Mouse (Mus musculus): ENCODE data around the gene Cox7c. TPM values are rescaled to one million over a fixed set of nuclear protein-coding genes. Genes with fewer than 3 reads are reported as not detected.
"Not testable (repeated sequence)": the region's sequence is repeated elsewhere in the genome, so short reads cannot be mapped to it uniquely, and the experiment has no call there.

The Cox7c gene
- polyA plus RNA-seq (2015; fragmentation: Nextera tagmentation; extraction: Ambion mirVana), result 1,544 and 1,589 TPM in 2 replicates

DNA sequence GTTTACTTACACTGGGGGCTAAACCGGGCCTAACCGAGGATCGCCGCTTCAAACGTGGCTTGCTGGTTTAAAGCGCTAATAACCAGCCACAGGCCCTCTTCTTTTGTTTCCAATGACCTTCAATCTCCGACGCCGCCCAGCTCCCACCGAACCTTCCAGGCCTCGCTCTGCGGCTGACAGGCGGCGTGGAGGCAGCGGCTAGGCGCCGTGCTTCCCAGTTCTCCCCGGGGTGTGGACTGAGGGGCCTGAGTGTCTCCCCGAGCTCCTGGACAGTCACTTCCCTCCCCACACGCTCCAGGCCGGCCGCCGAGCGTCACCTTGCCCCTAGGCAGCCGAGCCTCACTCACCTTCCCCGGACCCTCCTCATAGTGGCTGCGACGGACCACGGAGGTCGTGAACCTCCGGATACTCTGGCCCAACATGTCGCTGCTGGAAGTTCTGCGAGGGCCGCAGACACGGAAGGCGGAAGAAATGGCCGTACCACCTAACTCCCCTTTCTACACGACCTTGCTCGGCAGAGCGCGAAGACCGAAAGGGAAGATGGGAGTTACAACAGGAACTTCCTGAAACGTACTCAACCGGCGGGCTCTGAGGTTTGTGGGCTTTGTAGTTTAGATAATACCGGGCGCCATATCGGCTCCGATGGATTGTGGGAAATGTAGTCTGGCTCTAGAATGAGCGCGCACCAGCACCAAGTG lies at the start of gene Cox7c:
Gene Cox7c, minus strand, starts transcription at position 651 of the 698 bp plus-strand sequence.
- under 1% methylated on average over 51 of the region's 51 CpGs for WGBS
- H3K4me2 ChIP-seq (replicated peaks; ENCODE audit: low read depth), result peak within 1 kb of the TSS; percentile 56
- H3K9ac ChIP-seq (ENCODE audit: low read depth, low read length), result peak within 1 kb of the TSS; percentile 94
- H3K27ac ChIP-seq (ENCODE audit: low read depth, low read length), result peak within 1 kb of the TSS; percentile 83
- no peaks in the 10 kb centered on the region for H3K9me3 ChIP-seq (ENCODE audit: control insufficient read depth)
- peak within 1 kb of the TSS; percentile 73 for H3K4me3 ChIP-seq (ENCODE audit: low read depth, low read length)
- no peaks in the 10 kb centered on the region for H3K27me3 ChIP-seq (replicated peaks; ENCODE audit: control insufficient read depth, insufficient read depth, low read length)
- H3K4me1 ChIP-seq (replicated peaks; ENCODE audit: control insufficient read depth, insufficient read depth, low read length), result no peaks in the 10 kb centered on the region
- no peaks in the 10 kb centered on the region for H3K36me3 ChIP-seq (ENCODE audit: control insufficient read depth, insufficient read depth)
- ATAC-seq, result peak; percentile 99
- TF ChIP-seq CTCF (IDR thresholded peaks at IDR 0.05; ENCODE audit: low read depth), result no peak

- WGBS, result 8% methylated on average over 3 of the region's 3 CpGs
- Histone ChIP-seq H3K27ac (ENCODE audit: low read depth, low read length) (no peak overlapping the region), H3K36me3 (ENCODE audit: control insufficient read depth, insufficient read depth) (no peaks in the 10 kb centered on the region), H3K27me3 (replicated peaks; ENCODE audit: control insufficient read depth, insufficient read depth, low read length) (no peaks in the 10 kb centered on the region), H3K9me3 (ENCODE audit: control insufficient read depth) (no peaks in the 10 kb centered on the region), H3K4me3 (ENCODE audit: low read depth, low read length) (no peak overlapping the region), H3K4me2 (replicated peaks; ENCODE audit: low read depth) (no peak overlapping the region), H3K9ac (ENCODE audit: low read depth, low read length) (no peak overlapping the region), H3K4me1 (replicated peaks; ENCODE audit: control insufficient read depth, insufficient read depth, low read length) (no peaks in the 10 kb centered on the region)
- ATAC-seq, result peak; percentile 68
- TF ChIP-seq CTCF (IDR thresholded peaks at IDR 0.05; ENCODE audit: low read depth), result no peak
These were observed 21.5 kb upstream of the Cox7c start for GRCm38 (mm10) chr13:86068011-86068724.

DNA sequence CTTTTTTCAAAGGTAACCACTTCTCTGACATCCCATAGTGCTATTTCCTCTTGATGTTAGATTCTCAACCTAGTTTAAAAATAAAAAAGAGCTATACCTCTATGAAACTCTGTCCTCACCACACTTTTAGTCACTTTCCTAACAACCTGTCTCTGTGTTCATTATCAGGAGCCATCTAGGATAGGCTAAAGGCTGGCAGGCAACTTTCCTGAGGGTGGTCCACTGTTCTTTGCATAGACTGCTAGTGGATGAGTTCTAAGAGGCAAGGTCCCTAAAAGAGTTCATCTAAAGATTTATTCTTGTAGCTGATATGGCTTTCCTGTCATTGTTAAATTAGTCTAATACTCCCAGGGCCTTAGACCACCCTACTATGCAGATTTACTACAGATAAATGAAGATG lies 20.8 kb upstream of the Cox7c start:
- no peak overlapping the region for H3K9ac ChIP-seq (ENCODE audit: low read depth, low read length)
- no peaks in the 10 kb centered on the region for H3K9me3 ChIP-seq (ENCODE audit: control insufficient read depth)
- no peak overlapping the region for H3K4me3 ChIP-seq (ENCODE audit: low read depth, low read length)
- no peaks in the 10 kb centered on the region for H3K27me3 ChIP-seq (replicated peaks; ENCODE audit: control insufficient read depth, insufficient read depth, low read length)
- no peaks in the 10 kb centered on the region for H3K36me3 ChIP-seq (ENCODE audit: control insufficient read depth, insufficient read depth)
- no peak overlapping the region for H3K27ac ChIP-seq (ENCODE audit: low read depth, low read length)
- no peaks in the 10 kb centered on the region for H3K4me1 ChIP-seq (replicated peaks; ENCODE audit: control insufficient read depth, insufficient read depth, low read length)
- no peak for ATAC-seq
- H3K4me2 ChIP-seq (replicated peaks; ENCODE audit: low read depth), result no peak overlapping the region
- no peak for TF ChIP-seq CTCF (IDR thresholded peaks at IDR 0.05; ENCODE audit: low read depth)

GRCm38 (mm10) chr13:86054091-86054490 lies 7.4 kb upstream of the Cox7c start:
- H3K9me3 ChIP-seq (ENCODE audit: control insufficient read depth); H3K9ac ChIP-seq (ENCODE audit: low read depth, low read length); H3K27ac ChIP-seq (ENCODE audit: low read depth, low read length); ATAC-seq; H3K27me3 ChIP-seq (replicated peaks; ENCODE audit: control insufficient read depth, insufficient read depth, low read length); H3K36me3 ChIP-seq (ENCODE audit: control insufficient read depth, insufficient read depth); H3K4me3 ChIP-seq (ENCODE audit: low read depth, low read length); H3K4me1 ChIP-seq (replicated peaks; ENCODE audit: control insufficient read depth, insufficient read depth, low read length): not testable (repeated sequence)
- WGBS, result 29% methylated on average over 8 of the region's 8 CpGs
- H3K4me2 ChIP-seq (replicated peaks; ENCODE audit: low read depth), result peak overlapping the region; percentile 30

- Histone ChIP-seq H3K9ac (ENCODE audit: low read depth, low read length) (no peak overlapping the region), H3K27me3 (replicated peaks; ENCODE audit: control insufficient read depth, insufficient read depth, low read length) (no peaks in the 10 kb centered on the region), H3K4me1 (replicated peaks; ENCODE audit: control insufficient read depth, insufficient read depth, low read length) (no peaks in the 10 kb centered on the region), H3K27ac (ENCODE audit: low read depth, low read length) (no peak overlapping the region), H3K36me3 (ENCODE audit: control insufficient read depth, insufficient read depth) (no peaks in the 10 kb centered on the region), H3K4me3 (ENCODE audit: low read depth, low read length) (no peak overlapping the region), H3K4me2 (replicated peaks; ENCODE audit: low read depth) (no peak overlapping the region), H3K9me3 (ENCODE audit: control insufficient read depth) (no peaks in the 10 kb centered on the region)
- ATAC-seq, result no peak
- 86% methylated on average over 7 of the region's 7 CpGs for WGBS
- no peak for TF ChIP-seq CTCF (IDR thresholded peaks at IDR 0.05; ENCODE audit: low read depth)
These were observed 41.6 kb downstream of the Cox7c start for GRCm38 (mm10) chr13:86004907-86005675.

All from intestine, postnatal 0 days (tissue).